In the genomic region with DNA sequence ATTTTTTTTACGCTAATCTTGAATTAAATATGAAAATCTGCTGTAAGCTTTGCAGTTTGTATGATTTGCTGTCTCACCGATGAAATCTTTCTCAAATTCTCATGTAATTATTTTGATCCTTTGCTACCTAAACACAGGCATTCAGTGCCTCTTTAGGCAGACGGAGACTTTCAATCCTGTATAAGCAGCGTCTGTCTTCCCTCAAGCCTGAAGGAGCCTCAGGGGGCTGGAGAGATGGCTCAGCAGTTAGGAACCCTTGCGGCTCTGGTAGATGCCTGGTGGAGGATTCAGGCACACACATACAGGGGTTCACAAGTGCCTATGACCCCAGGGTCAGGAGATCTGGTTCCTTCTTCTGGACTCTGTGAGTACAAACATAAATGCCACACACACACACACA, we compare ENCODE assay signal across 24 mouse cellular contexts. TPM values are rescaled to one million over a fixed set of nuclear protein-coding genes. Genes with fewer than 3 reads are reported as not detected.
DNase-seq lines count a peak whose midpoint lies in the region; ATAC-seq lines count a peak whose summit lies in the region.
"Had no signal": no experiment of that assay in that cellular context is flagged by ENCODE, and none has a peak within 500 bp of the region (broad histone marks: within the 10 kb centered on the region; RNA-seq: fewer than 3 reads in every experiment).

No protein-coding gene starts in this region.

- H3K27me3 ChIP-seq in forebrain, embryonic 16.5 days (replicated peaks; ENCODE audit: control insufficient read depth, insufficient read depth, low read length): no peaks in the 10 kb centered on the region
- H3K27me3 ChIP-seq in midbrain, embryonic 14.5 days (ENCODE audit: control insufficient read depth, insufficient read depth, low read length): no peaks in the 10 kb centered on the region
- H3K27me3 ChIP-seq in kidney, embryonic 15.5 days: 0 out of 2 replicates have a peak, but pooled peaks cover 3% of the 10 kb centered on the region
- H3K27me3 ChIP-seq: limb, embryonic 13.5 days had no signal

- no peaks in the 10 kb centered on the region for H3K9me3 ChIP-seq in forebrain, embryonic 16.5 days (ENCODE audit: control insufficient read depth, low read length)
- H3K9me3 ChIP-seq in midbrain, embryonic 14.5 days (ENCODE audit: control insufficient read depth, low read length): no peaks in the 10 kb centered on the region
- H3K9me3 ChIP-seq in kidney, embryonic 15.5 days (replicated peaks): no peaks in the 10 kb centered on the region
- H3K9me3 ChIP-seq: limb, embryonic 13.5 days had no signal

- H3K4me2 ChIP-seq in forebrain, embryonic 16.5 days (ENCODE audit: low read length): peak overlapping the region; percentile 31
- H3K4me2 ChIP-seq in midbrain, embryonic 14.5 days (ENCODE audit: low read length): peak overlapping the region; percentile 31
- H3K4me2 ChIP-seq in kidney, embryonic 15.5 days: no peak overlapping the region
- H3K4me2 ChIP-seq: limb, embryonic 13.5 days had no signal

- DNase-seq in retina, postnatal 1 day: peak; percentile 23
- no peak for DNase-seq in retina, embryonic 14.5 days (ENCODE audit: low spot score)
- DNase-seq in midbrain, embryonic 14.5 days: peak; percentile 61
- no peak for DNase-seq in adrenal gland, adult 18-20 months (ENCODE audit: low spot score in 2 of 2)
- no peak for DNase-seq in lung, postnatal 36 days
- DNase-seq: adrenal gland, postnatal 25 days; B cell, adult 2 months; cerebellum, postnatal 10 days; gastrocnemius, postnatal 10 days; kidney, adult 2 months; kidney, postnatal 25 days; layer of hippocampus, adult 9-11 months; right cerebral cortex, postnatal 25 days; thymus, postnatal 4 days had no signal

- WGBS in forebrain, embryonic 16.5 days: 18% methylated on average over 5 of the region's 5 CpGs
- 37% methylated on average over 5 of the region's 5 CpGs for WGBS in midbrain, embryonic 14.5 days
- WGBS in kidney, embryonic 15.5 days: 66% methylated on average over 5 of the region's 5 CpGs

- peak; percentile 89 for ATAC-seq in forebrain, embryonic 16.5 days
- no peak for ATAC-seq in midbrain, embryonic 14.5 days (ENCODE audit: low FRiP score, low TSS enrichment)
- ATAC-seq in kidney, embryonic 15.5 days (replicated peaks; ENCODE audit: low FRiP score): no peak

- peaks cover 20% of the 10 kb centered on the region for H3K4me1 ChIP-seq in forebrain, embryonic 16.5 days (replicated peaks; ENCODE audit: control insufficient read depth, insufficient read depth, low read length)
- H3K4me1 ChIP-seq in midbrain, embryonic 14.5 days (ENCODE audit: control insufficient read depth, insufficient read depth, low read length): peaks cover 15% of the 10 kb centered on the region
- 0 out of 2 replicates have a peak, but pooled peaks cover 3% of the 10 kb centered on the region for H3K4me1 ChIP-seq in kidney, embryonic 15.5 days
- H3K4me1 ChIP-seq: limb, embryonic 13.5 days had no signal

- H3K36me3 ChIP-seq in forebrain, embryonic 16.5 days (ENCODE audit: control insufficient read depth, insufficient read depth): no peaks in the 10 kb centered on the region
- no peaks in the 10 kb centered on the region for H3K36me3 ChIP-seq in midbrain, embryonic 14.5 days (ENCODE audit: control insufficient read depth, insufficient read depth, low read length)
- no peaks in the 10 kb centered on the region for H3K36me3 ChIP-seq in kidney, embryonic 15.5 days
- H3K36me3 ChIP-seq: limb, embryonic 13.5 days had no signal

- H3K27ac ChIP-seq in forebrain, embryonic 16.5 days (ENCODE audit: low read length): peak overlapping the region; percentile 71
- H3K27ac ChIP-seq in midbrain, embryonic 14.5 days (replicated peaks; ENCODE audit: low read depth, low read length): peak overlapping the region; percentile 79
- no peak overlapping the region for H3K27ac ChIP-seq in kidney, embryonic 15.5 days
- H3K27ac ChIP-seq: limb, embryonic 13.5 days; liver, embryonic 14.5 days had no signal

- H3K4me3 ChIP-seq in forebrain, embryonic 16.5 days (replicated peaks; ENCODE audit: low read length): no peak overlapping the region
- no peak overlapping the region for H3K4me3 ChIP-seq in midbrain, embryonic 14.5 days (replicated peaks; ENCODE audit: low read depth, low read length)
- H3K4me3 ChIP-seq in kidney, embryonic 15.5 days (replicated peaks): no peak overlapping the region
- H3K4me3 ChIP-seq: limb, embryonic 13.5 days; myocyte had no signal

- no peak overlapping the region for H3K9ac ChIP-seq in forebrain, embryonic 16.5 days (replicated peaks; ENCODE audit: low read depth, low read length)
- H3K9ac ChIP-seq in midbrain, embryonic 14.5 days (replicated peaks; ENCODE audit: low read length): peak overlapping the region; percentile 21; the same call in 1 of the 2 replicates
- no peak overlapping the region for H3K9ac ChIP-seq in kidney, embryonic 15.5 days
- H3K9ac ChIP-seq: limb, embryonic 13.5 days; liver, embryonic 14.5 days had no signal

RNA-seq across cellular contexts. Expression of gene 1810065E05Rik, which starts 20.3 kb away (rescaled TPM):
- polyA plus RNA-seq in forebrain, embryonic 16.5 days (2015; fragmentation: Nextera tagmentation; extraction: Ambion mirVana): not detected in 2 replicates
- not detected in 2 replicates for polyA plus RNA-seq in midbrain, embryonic 14.5 days (2014; fragmentation: Nextera tagmentation; extraction: Ambion mirVana)
- total RNA-seq in adrenal gland, adult 18-20 months (2021): not detected
- not detected in 2 replicates for polyA plus RNA-seq in kidney, embryonic 15.5 days (2015; fragmentation: Nextera tagmentation; extraction: Ambion mirVana)
- total RNA-seq: adrenal gland, postnatal 25 days; gastrocnemius, postnatal 10 days; heart, adult 8-10 months; left cerebral cortex, adult 8-10 months; megakaryocyte, adult 5-6 weeks had no signal
- polyA plus RNA-seq: heart, embryonic 16.5 days; kidney, adult 2 months; limb, embryonic 13.5 days; liver, embryonic 14.5 days; lung, embryonic 16.5 days; myocyte had no signal

RNA-seq across cellular contexts. Expression of gene Lypd8, which starts 21.8 kb away (rescaled TPM):
- not detected in 2 replicates for polyA plus RNA-seq in forebrain, embryonic 16.5 days (2015; fragmentation: Nextera tagmentation; extraction: Ambion mirVana)
- polyA plus RNA-seq in midbrain, embryonic 14.5 days (2014; fragmentation: Nextera tagmentation; extraction: Ambion mirVana): not detected in 2 replicates
- not detected for total RNA-seq in adrenal gland, adult 18-20 months (2021)
- polyA plus RNA-seq in kidney, embryonic 15.5 days (2015; fragmentation: Nextera tagmentation; extraction: Ambion mirVana): 0.23 and 4.5 TPM in 2 replicates
- total RNA-seq: adrenal gland, postnatal 25 days; gastrocnemius, postnatal 10 days; heart, adult 8-10 months; left cerebral cortex, adult 8-10 months; megakaryocyte, adult 5-6 weeks had no signal
- polyA plus RNA-seq: limb, embryonic 13.5 days; lung, embryonic 16.5 days; myocyte had no signal

RNA-seq across cellular contexts. Expression of gene Gm12253, which starts 31.7 kb away (rescaled TPM):
- polyA plus RNA-seq in forebrain, embryonic 16.5 days (2015; fragmentation: Nextera tagmentation; extraction: Ambion mirVana): not detected in 2 replicates
- not detected in 2 replicates for polyA plus RNA-seq in midbrain, embryonic 14.5 days (2014; fragmentation: Nextera tagmentation; extraction: Ambion mirVana)
- total RNA-seq in adrenal gland, adult 18-20 months (2021): not detected
- polyA plus RNA-seq in kidney, embryonic 15.5 days (2015; fragmentation: Nextera tagmentation; extraction: Ambion mirVana): not detected in 2 replicates
- total RNA-seq: adrenal gland, postnatal 25 days; gastrocnemius, postnatal 10 days; heart, adult 8-10 months; left cerebral cortex, adult 8-10 months; megakaryocyte, adult 5-6 weeks had no signal
- polyA plus RNA-seq: heart, embryonic 16.5 days; kidney, adult 2 months; limb, embryonic 13.5 days; liver, embryonic 14.5 days; lung, embryonic 16.5 days; myocyte had no signal

RNA-seq across cellular contexts. Expression of gene Lypd9, which starts 52.1 kb away (rescaled TPM):
- not detected in 2 replicates for polyA plus RNA-seq in forebrain, embryonic 16.5 days (2015; fragmentation: Nextera tagmentation; extraction: Ambion mirVana)
- not detected in 2 replicates for polyA plus RNA-seq in midbrain, embryonic 14.5 days (2014; fragmentation: Nextera tagmentation; extraction: Ambion mirVana)
- not detected for total RNA-seq in adrenal gland, adult 18-20 months (2021)
- polyA plus RNA-seq in kidney, embryonic 15.5 days (2015; fragmentation: Nextera tagmentation; extraction: Ambion mirVana): not detected in 2 replicates
- total RNA-seq: adrenal gland, postnatal 25 days; gastrocnemius, postnatal 10 days; heart, adult 8-10 months; left cerebral cortex, adult 8-10 months; megakaryocyte, adult 5-6 weeks had no signal
- polyA plus RNA-seq: heart, embryonic 16.5 days; kidney, adult 2 months; limb, embryonic 13.5 days; liver, embryonic 14.5 days; lung, embryonic 16.5 days; myocyte had no signal

Comparison
In these comparisons a context has a peak if more than half of its experiments do, and no peak if none do; other contexts are left out.
1. DNase-seq: peak in retina, postnatal 1 day (single experiment) and midbrain, embryonic 14.5 days (single experiment); none in retina, embryonic 14.5 days (single experiment), adrenal gland, adult 18-20 months (0 of 2) and lung, postnatal 36 days (single experiment).